Mouse (Mus musculus) G1E (cell line): Measurements from ENCODE around the gene Gm42878.

Source experiments
- CTCF ChIP-seq: IDR thresholded peaks from 2 replicates; pipeline ENCODE4 v1.5.1; 2012; ENCODE audit warnings: low read depth, low read length, inconsistent platforms, mixed read lengths
- GATA1 ChIP-seq: IDR thresholded peaks from 2 replicates; pipeline ENCODE4 v1.6.1; 2012; ENCODE audit warnings: borderline replicate concordance, low read length, inconsistent platforms, mixed read lengths
- GATA2 ChIP-seq: IDR thresholded peaks from 2 replicates; pipeline ENCODE4 v1.6.1; 2012; ENCODE audit warnings: low read depth, low read length, inconsistent platforms, borderline replicate concordance

DNA sequence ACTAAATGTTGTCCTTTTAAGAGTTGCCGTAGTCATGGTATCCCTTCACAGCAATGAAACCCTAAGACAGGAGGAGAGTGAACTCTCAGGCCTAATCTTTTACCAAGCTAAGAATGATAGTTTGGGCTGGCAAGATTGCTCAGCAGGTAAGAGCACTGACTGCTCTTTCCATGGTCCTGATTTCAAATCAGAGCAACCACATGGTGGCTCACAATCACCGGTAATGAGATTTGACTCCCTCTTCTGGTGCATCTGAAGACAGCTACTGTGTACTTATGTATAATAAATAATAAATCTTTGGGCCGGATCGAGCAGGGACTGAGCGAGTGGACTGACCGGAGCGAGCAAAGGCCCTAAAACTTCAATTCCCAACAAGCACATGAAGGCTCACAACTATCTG lies 4.0 kb downstream of the Gm42878 start:
- TF ChIP-seq CTCF (no peak), GATA1 (no peak), GATA2 (no peak)
